Mouse (Mus musculus) heart, adult 2 months (tissue): Measurements from ENCODE around the gene Slc25a48.

Experiments
- CTCF ChIP-seq: fragments of 200-600 bp; IDR thresholded peaks from 2 replicates; pipeline ENCODE4 v1.8.1; 2022; ENCODE audit warnings: antibody characterized with exemption, mild to moderate bottlenecking, moderate library complexity
- EP300 ChIP-seq: fragments of 200-500 bp; IDR thresholded peaks from 2 replicates; pipeline ENCODE4 v1.6.1; 2011; ENCODE audit warnings: low read depth, low read length, control low read depth; ENCODE audit not compliant: insufficient read depth

- TF ChIP-seq EP300 (no peak), CTCF (no peak)
These were observed 25.6 kb downstream of the Slc25a48 start for GRCm38 (mm10) chr13:56463750-56464149.
